Mouse (Mus musculus) central nervous system, embryonic 11.5 days (tissue): ENCODE results near the gene 9030624G23Rik. TPM values are rescaled to one million over a fixed set of nuclear protein-coding genes. Genes with fewer than 3 reads are reported as not detected.

Experiments
- polyA plus RNA-seq: library from polyadenylated mRNA; depleted of rRNA; stranded (reverse); fragments of >200 nt; gene quantifications from 2 replicates; pipeline ENCODE4 v1.2.3, GENCODE M21; 2012; rRNA removed

Gene 9030624G23Rik
- 2.3 and 2.6 TPM in 2 replicates for polyA plus RNA-seq

DNA sequence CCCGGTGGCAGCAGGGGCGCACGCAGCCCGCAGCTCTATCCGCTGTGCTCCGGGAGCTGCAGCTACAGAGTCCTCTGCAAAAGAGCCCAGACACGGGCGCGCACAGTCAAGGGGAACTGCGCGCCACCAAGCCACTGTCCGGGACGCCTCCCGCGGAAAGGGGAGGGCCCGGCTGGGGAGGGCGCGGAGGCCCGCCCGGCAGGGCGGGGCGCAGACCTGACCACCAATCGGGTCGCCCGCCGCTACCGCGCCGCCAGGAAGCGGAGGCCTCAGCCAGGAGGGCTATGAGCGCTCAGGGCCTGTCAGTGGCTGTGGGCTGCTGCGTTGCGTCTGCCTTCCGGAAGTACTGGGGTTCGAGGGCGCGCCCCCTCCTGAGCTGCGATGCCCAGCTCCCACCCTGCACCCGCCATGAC is at the start of gene 9030624G23Rik:
Gene 9030624G23Rik (minus strand): TSS at position 139 of the 413 bp plus-strand sequence.

